Mouse (Mus musculus) stomach, postnatal 0 days (tissue): ENCODE measurements at regions not wholly inside any gene's neighbourhood (a gene's known extent, or its start where the extent isn't known, plus 50 kb on each side); places are given as distances from the start of the nearest gene placed in this dataset.

Experiments used
- CTCF ChIP-seq: IDR thresholded peaks from 2 replicates; pipeline ENCODE4 v1.5.1; 2016; ENCODE audit warnings: antibody characterized with exemption, low read depth, mild to moderate bottlenecking, moderate library complexity
- EP300 ChIP-seq: optimal IDR thresholded peaks from 2 replicates; pipeline ENCODE3; 2016; ENCODE audit warnings: antibody characterized with exemption

GRCm38 (mm10) chr14:25022523-25023269 lies 436.3 kb upstream of the Zmiz1 start:
- TF ChIP-seq CTCF (no peak), EP300 (no peak)
